Mouse (Mus musculus) layer of hippocampus, adult 6 months (tissue): ENCODE data around the gene Tll2. TPM values are rescaled to one million over a fixed set of nuclear protein-coding genes. Genes with fewer than 3 reads are reported as not detected.

Experiments
- long read RNA-seq, 2 experiments: library from polyadenylated mRNA; unstranded; transcript quantifications; one replicate each; pipeline ENCODE4 v2.0.0; 2019 to 2020
- polyA plus RNA-seq: library from polyadenylated mRNA; unstranded; fragments of <200 nt; fragmentation: Nextera tagmentation; gene quantifications from 2 replicates; pipeline ENCODE4 v1.2.3, GENCODE M21; 2021

Gene Tll2
- 0.29 and 0.46 TPM in 2 replicates for polyA plus RNA-seq
- long read RNA-seq, experiment 1, partial matches to known transcripts, result 3 of 3 reads
- long read RNA-seq, experiment 1, other reads (novel, unspliced or antisense), result 0 of 3 reads
- long read RNA-seq, experiment 2, partial matches to known transcripts, result 8 of 8 reads
- long read RNA-seq, experiment 2, other reads (novel, unspliced or antisense), result 0 of 8 reads

DNA sequence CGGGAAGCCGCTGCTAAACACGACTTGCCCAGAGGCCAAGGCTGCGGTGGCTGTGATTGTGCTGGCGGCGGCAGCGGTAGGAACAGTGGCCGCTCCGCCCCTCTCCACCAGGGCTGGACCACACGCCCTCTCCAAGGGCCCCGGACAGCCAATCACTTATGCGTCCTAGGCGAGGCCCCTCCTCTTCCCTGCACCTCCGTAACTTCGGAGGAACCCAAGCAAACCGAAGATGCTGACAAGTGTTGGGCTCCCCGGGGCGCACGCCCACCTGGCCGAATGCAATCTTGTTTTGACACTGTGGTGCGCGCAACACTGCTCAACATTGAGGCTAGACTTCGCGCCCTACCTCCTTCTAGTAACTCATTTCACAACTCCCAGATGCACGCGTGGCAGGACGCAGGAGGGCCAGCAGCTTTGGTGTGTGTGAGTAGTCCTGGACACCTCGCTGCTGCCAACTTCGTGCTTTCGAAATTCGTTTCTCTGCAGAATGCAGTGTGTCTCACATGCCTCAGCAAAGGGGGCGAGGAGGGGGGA is at the start of gene Tll2:
Tll2 (minus strand) TSS at position 25 of the 534 bp plus-strand sequence.

DNA sequence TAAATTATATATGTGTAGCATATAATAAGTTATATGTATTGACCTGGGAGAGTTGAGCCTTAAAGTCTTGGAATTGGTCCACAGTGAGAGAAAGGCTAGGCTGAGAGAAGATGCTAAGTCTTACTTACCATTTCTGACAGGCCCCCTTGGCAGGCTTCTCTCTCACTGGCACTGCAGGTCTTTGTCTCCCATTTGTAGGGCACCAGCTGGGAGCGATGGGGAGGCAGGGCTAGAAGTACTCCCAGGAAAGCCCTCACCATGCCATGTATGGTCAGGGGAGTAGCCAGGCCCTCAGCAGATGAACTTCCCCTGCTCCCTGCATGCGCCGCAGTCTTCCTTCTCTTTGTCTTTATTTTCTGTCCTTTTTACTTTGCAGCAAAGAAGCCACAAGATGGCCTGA is 129.7 kb downstream of the Tll2 start, which contains the start of gene Opalin:
Opalin (minus strand) TSS at position 208 of the 400 bp plus-strand sequence.

Other genes starting within 250 kb of the Tll2 start
- 5.6 and 5.7 TPM in 2 replicates for gene Blnk, start 212.3 kb downstream of the Tll2 start, polyA plus RNA-seq
- 0.09 and 0.16 TPM in 2 replicates for gene Dntt, start 177.6 kb downstream of the Tll2 start, polyA plus RNA-seq
- gene Opalin, start 129.7 kb downstream of the Tll2 start, polyA plus RNA-seq, result 57.0 and 57.4 TPM in 2 replicates
- gene Tm9sf3, start 57.2 kb upstream of the Tll2 start, polyA plus RNA-seq, result 15.4 and 16.3 TPM in 2 replicates
- 1.3 and 1.4 TPM in 2 replicates for gene Pik3ap1, start 178.3 kb upstream of the Tll2 start, polyA plus RNA-seq